Mouse (Mus musculus): ENCODE measurements around the gene Glis3.

- TF ChIP-seq GATA1 (IDR thresholded peaks at IDR 0.05; ENCODE audit: borderline replicate concordance, low read length) (no peak), FLI1 (IDR thresholded peaks at IDR 0.05; ENCODE audit: low read length) (no peak)
These were observed 444.3 kb downstream of the Glis3 start for GRCm38 (mm10) chr19:28235571-28235970.
